Mouse (Mus musculus): ENCODE measurements around the gene Gipr. TPM values are rescaled to one million over a fixed set of nuclear protein-coding genes. Genes with fewer than 3 reads are reported as not detected.
A peak's percentile ranks its signal among the peaks of the same experiment; 100 is the strongest.
"Not testable (repeated sequence)": the region's sequence is repeated elsewhere in the genome, so short reads cannot be mapped to it uniquely, and the experiment has no call there.

Gipr gene
- total RNA-seq, 4 experiments from 2014 or later: 1.2 to 2.5 (median 1.5) TPM

GRCm38 (mm10) chr7:19178443-19179092, 12.6 kb upstream of the Gipr start:
- peak in 1 of 2 experiments; percentile 85 for DNase-seq (ENCODE audit: low spot score in 2 of 2)

GRCm38 (mm10) chr7:19178035-19178434, 12.1 kb upstream of the Gipr start:
- peak in 1 of 2 experiments; percentile 67 for DNase-seq (ENCODE audit: low spot score in 2 of 2)

GRCm38 (mm10) chr7:19177216-19177615, 11.3 kb upstream of the Gipr start:
- no peak for DNase-seq (ENCODE audit: low spot score in 2 of 2)

GRCm38 (mm10) chr7:19176516-19176947, 10.6 kb upstream of the Gipr start:
- DNase-seq (ENCODE audit: low spot score in 2 of 2): no peak

GRCm38 (mm10) chr7:19175708-19176515, 10.0 kb upstream of the Gipr start, which contains the start of gene Eml2:
TSS of gene Eml2 (plus strand) at chr7:19176421.
- DNase-seq (ENCODE audit: low spot score in 2 of 2): peak; percentile 83 to 90

- DNase-seq (ENCODE audit: low spot score in 2 of 2): peak in 1 of 2 experiments; percentile 72
Observed at GRCm38 (mm10) chr7:19172874-19173273, 6.9 kb upstream of the Gipr start.

GRCm38 (mm10) chr7:19171831-19172230, 5.9 kb upstream of the Gipr start:
- no peak for DNase-seq (ENCODE audit: low spot score in 2 of 2)

GRCm38 (mm10) chr7:19170142-19170541, 4.2 kb upstream of the Gipr start:
- DNase-seq (ENCODE audit: low spot score in 2 of 2): no peak

- DNase-seq (ENCODE audit: low spot score in 2 of 2): no peak
Observed at GRCm38 (mm10) chr7:19169506-19169905, 3.6 kb upstream of the Gipr start.

GRCm38 (mm10) chr7:19166990-19167389, 1.1 kb upstream of the Gipr start:
- no peak for DNase-seq (ENCODE audit: low spot score in 2 of 2)

- DNase-seq (ENCODE audit: low spot score in 2 of 2): no peak
Observed at GRCm38 (mm10) chr7:19164978-19165377, 949 bp downstream of the Gipr start.

GRCm38 (mm10) chr7:19164189-19164588, 1.7 kb downstream of the Gipr start:
- DNase-seq (ENCODE audit: low spot score in 2 of 2): no peak

- no peak for DNase-seq (ENCODE audit: low spot score in 2 of 2)
Observed at GRCm38 (mm10) chr7:19163752-19164151, 2.2 kb downstream of the Gipr start.

GRCm38 (mm10) chr7:19162928-19163327, 3.0 kb downstream of the Gipr start:
- no peak for DNase-seq (ENCODE audit: low spot score in 2 of 2)

- no peak for DNase-seq (ENCODE audit: low spot score in 2 of 2)
Observed at GRCm38 (mm10) chr7:19160115-19160514, 5.8 kb downstream of the Gipr start.

GRCm38 (mm10) chr7:19159411-19159810, 6.5 kb downstream of the Gipr start:
- DNase-seq (ENCODE audit: low spot score in 2 of 2): no peak

- no peak for DNase-seq (ENCODE audit: low spot score in 2 of 2)
Observed at GRCm38 (mm10) chr7:19158601-19159000, 7.3 kb downstream of the Gipr start.

GRCm38 (mm10) chr7:19157160-19157800, 8.6 kb downstream of the Gipr start:
- peak; percentile 89 to 97 for DNase-seq (ENCODE audit: low spot score in 2 of 2)

- no peak for DNase-seq (ENCODE audit: low spot score in 2 of 2)
Observed at GRCm38 (mm10) chr7:19155825-19156475, 10.0 kb downstream of the Gipr start.

GRCm38 (mm10) chr7:19154796-19155195, 11.1 kb downstream of the Gipr start:
- no peak for DNase-seq (ENCODE audit: low spot score in 2 of 2)

GRCm38 (mm10) chr7:19151121-19151520, 14.8 kb downstream of the Gipr start:
- DNase-seq (ENCODE audit: low spot score in 2 of 2): not testable (repeated sequence)

GRCm38 (mm10) chr7:19149626-19150025, 16.3 kb downstream of the Gipr start, which contains the start of gene Snrpd2:
TSS of gene Snrpd2 (plus strand) at chr7:19149722.
- DNase-seq (ENCODE audit: low spot score in 2 of 2): peak; percentile 90 to 94

Data from left cerebral cortex, adult 8-10 months (tissue).